Mouse (Mus musculus) myocyte (in vitro differentiated cells): ENCODE measurements around the gene Pclo. TPM values are rescaled to one million over a fixed set of nuclear protein-coding genes. Genes with fewer than 3 reads are reported as not detected.

Source experiments
- H3K27me3 ChIP-seq: one replicate; pipeline ENCODE4 v1.6.1; 2011; ENCODE audit not compliant: control insufficient read depth, insufficient read depth, insufficient read length
- H3K36me3 ChIP-seq: one replicate; pipeline ENCODE4 v1.6.1; 2011; ENCODE audit not compliant: control insufficient read depth, insufficient read depth
- H3K4me2 ChIP-seq: one replicate; pipeline ENCODE4 v1.6.1; 2011; ENCODE audit warnings: low read depth, control low read depth
- H3K4me3 ChIP-seq: one replicate; pipeline ENCODE4 v1.5.1; 2011; ENCODE audit warnings: mild to moderate bottlenecking, control low read depth, moderate library complexity
- H3K79me2 ChIP-seq: one replicate; pipeline ENCODE4 v1.6.1; 2011; ENCODE audit not compliant: control insufficient read depth, insufficient read depth
- H3ac ChIP-seq: one replicate; pipeline ENCODE4 v1.6.1; 2011; ENCODE audit not compliant: control insufficient read depth, insufficient read length
- CEBPB ChIP-seq: IDR thresholded peaks from 2 replicates; pipeline ENCODE4 v1.6.1; 2011; ENCODE audit warnings: mild to moderate bottlenecking, moderate library complexity; ENCODE audit not compliant: poor library complexity, insufficient read depth, severe bottlenecking
- E2F4 ChIP-seq: IDR thresholded peaks from one replicate; pipeline ENCODE4 v1.6.1; 2011; ENCODE audit warnings: mild to moderate bottlenecking, control low read depth, moderate library complexity; ENCODE audit not compliant: insufficient read depth
- MAX ChIP-seq: IDR thresholded peaks from one replicate; pipeline ENCODE4 v1.6.1; 2011; ENCODE audit warnings: low read depth, mild to moderate bottlenecking, control low read depth
- MYOD1 ChIP-seq, 3 experiments: IDR thresholded peaks; one replicate each; pipeline ENCODE4 v1.6.1; 2011; ENCODE audit warnings: control low read depth in 2 of 3, low read depth in 2 of 3, mild to moderate bottlenecking in 2 of 3, moderate library complexity in 1 of 3; ENCODE audit not compliant: insufficient read length in 2 of 3, control insufficient read depth in 1 of 3
- MYOG ChIP-seq, 3 experiments: IDR thresholded peaks; one replicate each; pipeline ENCODE4 v1.6.1; 2011; ENCODE audit warnings: control low read depth in 2 of 3, low read depth in 2 of 3, mild to moderate bottlenecking in 2 of 3; ENCODE audit not compliant: insufficient read length in 2 of 3, control insufficient read depth in 1 of 3, insufficient read depth in 1 of 3
- POLR2A ChIP-seq: IDR thresholded peaks from one replicate; pipeline ENCODE4 v1.6.1; 2011; ENCODE audit warnings: low read depth, mild to moderate bottlenecking, control low read depth, moderate library complexity; ENCODE audit not compliant: insufficient read length
- POLR2AphosphoS2 ChIP-seq: IDR thresholded peaks from one replicate; pipeline ENCODE4 v1.6.1; 2011; ENCODE audit warnings: low read depth, control low read depth; ENCODE audit not compliant: insufficient read length
- REST ChIP-seq: IDR thresholded peaks from one replicate; pipeline ENCODE4 v1.6.1; 2011; ENCODE audit warnings: mild to moderate bottlenecking, control low read depth, moderate library complexity; ENCODE audit not compliant: insufficient read depth, insufficient read length
- SRF ChIP-seq: IDR thresholded peaks from one replicate; pipeline ENCODE4 v1.6.1; 2011; ENCODE audit warnings: low read depth; ENCODE audit not compliant: control insufficient read depth, insufficient read length
- TCF12 ChIP-seq: IDR thresholded peaks from one replicate; pipeline ENCODE4 v1.6.1; 2011; ENCODE audit warnings: mild to moderate bottlenecking, control low read depth; ENCODE audit not compliant: poor library complexity, insufficient read depth, severe bottlenecking
- TCF3 ChIP-seq: IDR thresholded peaks from one replicate; pipeline ENCODE4 v1.6.1; 2011; ENCODE audit warnings: low read depth, control low read depth; ENCODE audit not compliant: insufficient read length
- USF1 ChIP-seq: IDR thresholded peaks from one replicate; pipeline ENCODE4 v1.6.1; 2011; ENCODE audit warnings: low read depth, mild to moderate bottlenecking, control low read depth, moderate library complexity
- polyA plus RNA-seq: library from polyadenylated mRNA; unstranded; fragments of >200 nt; fragmentation: generic; extraction: Trizol; gene quantifications from one replicate; pipeline ENCODE4 v1.2.1, GENCODE M21; 2012; ENCODE audit warnings: missing spikeins

Gene Pclo
- polyA plus RNA-seq, 1 experiment, result 0.07 TPM

DNA sequence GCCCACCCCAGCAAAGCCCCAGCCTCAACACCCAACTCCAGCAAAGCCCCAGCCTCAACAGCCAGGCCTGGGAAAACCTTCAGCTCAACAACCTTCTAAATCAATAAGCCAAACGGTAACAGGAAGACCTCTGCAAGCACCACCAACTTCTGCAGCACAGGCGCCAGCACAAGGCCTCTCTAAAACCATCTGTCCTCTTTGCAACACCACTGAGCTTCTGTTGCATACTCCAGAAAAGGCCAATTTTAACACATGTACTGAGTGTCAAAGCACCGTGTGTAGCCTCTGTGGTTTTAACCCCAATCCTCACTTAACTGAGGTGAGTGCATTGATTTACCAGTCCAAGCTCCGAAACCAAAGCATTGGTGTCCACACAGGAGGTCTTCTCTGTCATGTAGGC, 7.3 kb downstream of the Pclo start:
- no peak overlapping the region for H3K4me2 ChIP-seq
- no peak overlapping the region for H3ac ChIP-seq
- TF ChIP-seq POLR2A, result no peak
- TF ChIP-seq MAX, result no peak
- TF ChIP-seq REST, result no peak
- TF ChIP-seq MYOG (IDR thresholded peaks at IDR 0.05; ENCODE audit: control insufficient read depth in 1 of 3, insufficient read depth in 1 of 3, insufficient read length in 2 of 3, low read depth in 2 of 3), result no peak
- no peak for TF ChIP-seq CEBPB
- TF ChIP-seq TCF12, result no peak
- TF ChIP-seq USF1, result no peak
- TF ChIP-seq E2F4, result no peak
- no peak for TF ChIP-seq TCF3
- TF ChIP-seq MYOD1 (IDR thresholded peaks at IDR 0.05; ENCODE audit: control insufficient read depth in 1 of 3, insufficient read length in 2 of 3, low read depth in 2 of 3), result no peak
- TF ChIP-seq SRF, result no peak
- TF ChIP-seq POLR2AphosphoS2, result no peak
- no peak overlapping the region for H3K4me3 ChIP-seq
- H3K36me3 ChIP-seq, result no peaks in the 10 kb centered on the region
- H3K79me2 ChIP-seq, result no peaks in the 10 kb centered on the region
- H3K27me3 ChIP-seq, result no peaks in the 10 kb centered on the region

DNA sequence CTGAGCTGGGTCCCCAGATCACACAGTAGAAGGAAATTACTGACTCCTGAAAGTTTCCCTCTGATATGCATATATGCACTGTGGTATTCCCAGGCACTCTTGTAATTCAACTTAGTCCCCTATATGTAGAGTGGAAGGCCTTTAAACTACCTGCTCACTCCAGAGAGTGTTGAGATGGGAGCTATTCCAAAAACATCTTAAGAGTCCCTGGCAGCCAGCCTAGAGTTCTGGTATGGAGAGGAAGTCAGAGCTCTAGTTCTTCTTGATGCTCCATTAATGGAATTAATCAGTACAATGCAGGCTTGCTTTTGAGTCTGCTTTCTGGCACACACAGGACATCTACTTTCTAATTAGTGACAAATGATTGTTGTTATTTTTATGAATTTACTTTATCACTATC, 11.3 kb downstream of the Pclo start:
- Histone ChIP-seq H3K4me2 (no peak overlapping the region), H3ac (no peak overlapping the region), H3K4me3 (no peak overlapping the region), H3K36me3 (no peaks in the 10 kb centered on the region), H3K27me3 (no peaks in the 10 kb centered on the region), H3K79me2 (no peaks in the 10 kb centered on the region)
- no peak for TF ChIP-seq E2F4
- no peak for TF ChIP-seq POLR2A
- no peak for TF ChIP-seq MYOD1 (IDR thresholded peaks at IDR 0.05; ENCODE audit: control insufficient read depth in 1 of 3, insufficient read length in 2 of 3, low read depth in 2 of 3)
- TF ChIP-seq MAX, result no peak
- no peak for TF ChIP-seq REST
- no peak for TF ChIP-seq TCF12
- TF ChIP-seq MYOG (IDR thresholded peaks at IDR 0.05; ENCODE audit: control insufficient read depth in 1 of 3, insufficient read depth in 1 of 3, insufficient read length in 2 of 3, low read depth in 2 of 3), result no peak
- no peak for TF ChIP-seq USF1
- no peak for TF ChIP-seq POLR2AphosphoS2
- no peak for TF ChIP-seq SRF
- TF ChIP-seq TCF3, result no peak
- TF ChIP-seq CEBPB, result no peak

DNA sequence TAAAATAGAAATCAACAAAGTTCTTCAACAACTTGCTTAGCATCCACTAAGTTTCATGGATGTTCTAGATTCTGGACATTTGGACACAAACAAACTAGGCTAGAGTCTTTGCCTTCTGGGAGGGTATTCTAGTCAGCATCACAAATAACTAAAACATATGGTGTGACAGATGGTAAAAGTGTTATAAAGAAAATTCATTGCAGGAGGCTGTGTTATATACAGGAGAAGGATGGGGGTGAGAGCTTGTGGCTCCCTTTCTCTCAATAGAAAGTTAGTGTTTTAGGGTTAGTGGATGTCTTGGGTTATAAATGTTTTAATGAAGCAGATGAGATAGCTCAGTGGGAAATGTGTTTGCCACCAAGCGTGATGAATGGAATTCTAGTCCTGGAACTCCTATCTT, 13.1 kb downstream of the Pclo start:
- Histone ChIP-seq H3K4me3 (no peak overlapping the region), H3K4me2 (no peak overlapping the region), H3K36me3 (no peaks in the 10 kb centered on the region), H3K27me3 (no peaks in the 10 kb centered on the region), H3ac (no peak overlapping the region), H3K79me2 (no peaks in the 10 kb centered on the region)
- TF ChIP-seq REST, result no peak
- no peak for TF ChIP-seq TCF12

DNA sequence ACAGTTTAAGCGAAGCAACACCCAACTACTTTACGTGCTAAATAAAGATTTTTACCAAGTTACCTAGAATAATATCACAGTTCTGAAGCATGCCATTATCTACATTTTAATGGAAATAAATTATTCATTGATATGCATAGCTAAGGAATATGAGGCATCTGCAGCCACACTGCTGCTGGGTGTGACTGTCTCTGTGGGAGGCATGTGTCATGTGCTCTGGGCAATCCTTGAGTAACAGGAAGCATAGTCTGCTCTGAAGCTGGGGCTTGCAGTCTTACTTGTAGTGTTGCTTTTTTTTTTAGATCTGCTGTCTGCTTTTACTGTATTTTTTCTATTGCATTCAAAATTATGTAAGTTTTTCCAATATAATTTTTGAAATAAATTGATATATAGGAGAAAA, 17.2 kb downstream of the Pclo start:
- Histone ChIP-seq H3K4me2 (no peak overlapping the region), H3K27me3 (no peaks in the 10 kb centered on the region), H3K79me2 (no peaks in the 10 kb centered on the region), H3K36me3 (no peaks in the 10 kb centered on the region), H3K4me3 (no peak overlapping the region), H3ac (no peak overlapping the region)
- TF ChIP-seq POLR2AphosphoS2 (no peak), MYOD1 (IDR thresholded peaks at IDR 0.05; ENCODE audit: control insufficient read depth in 1 of 3, insufficient read length in 2 of 3, low read depth in 2 of 3) (no peak), MAX (no peak), E2F4 (no peak), USF1 (no peak), POLR2A (no peak), MYOG (IDR thresholded peaks at IDR 0.05; ENCODE audit: control insufficient read depth in 1 of 3, insufficient read depth in 1 of 3, insufficient read length in 2 of 3, low read depth in 2 of 3) (no peak), CEBPB (no peak), TCF3 (no peak)

DNA sequence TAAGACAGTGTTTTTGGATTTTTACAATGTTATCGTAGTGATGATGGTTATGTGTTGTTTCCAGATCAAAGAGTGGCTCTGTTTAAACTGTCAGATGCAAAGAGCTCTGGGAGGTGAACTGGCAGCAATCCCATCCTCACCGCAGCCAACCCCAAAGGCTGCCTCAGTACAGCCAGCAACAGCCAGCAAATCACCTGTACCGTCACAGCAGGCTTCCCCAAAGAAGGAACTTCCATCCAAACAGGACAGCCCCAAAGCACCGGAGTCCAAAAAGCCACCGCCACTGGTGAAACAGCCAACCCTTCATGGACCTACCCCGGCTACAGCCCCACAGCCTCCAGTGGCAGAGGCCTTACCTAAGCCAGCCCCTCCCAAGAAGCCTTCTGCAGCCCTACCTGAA, 24.6 kb downstream of the Pclo start:
- TF ChIP-seq E2F4 (no peak), SRF (no peak), TCF3 (no peak), MAX (no peak), POLR2A (no peak), TCF12 (no peak), MYOG (IDR thresholded peaks at IDR 0.05; ENCODE audit: control insufficient read depth in 1 of 3, insufficient read depth in 1 of 3, insufficient read length in 2 of 3, low read depth in 2 of 3) (no peak), POLR2AphosphoS2 (no peak), USF1 (no peak), CEBPB (no peak), REST (no peak)
- H3K4me2 ChIP-seq, result no peak overlapping the region
- no peaks in the 10 kb centered on the region for H3K79me2 ChIP-seq
- H3K4me3 ChIP-seq, result no peak overlapping the region
- H3K36me3 ChIP-seq, result no peaks in the 10 kb centered on the region
- no peaks in the 10 kb centered on the region for H3K27me3 ChIP-seq
- no peak overlapping the region for H3ac ChIP-seq
